Mouse (Mus musculus): ENCODE data around the gene Gabrg3. TPM values are rescaled to one million over a fixed set of nuclear protein-coding genes. Genes with fewer than 3 reads are reported as not detected.
A peak's percentile ranks its signal among the peaks of the same experiment; 100 is the strongest.

Gabrg3 gene
- polyA plus RNA-seq, 1 experiment from 2014 or later = 0.60 TPM

- Histone ChIP-seq H3K36me3 (ENCODE audit: control insufficient read depth, insufficient read depth) (no peaks in the 10 kb centered on the region), H3K9me3 (replicated peaks; ENCODE audit: control insufficient read depth, low read length) (no peaks in the 10 kb centered on the region), H3K4me2 (ENCODE audit: low read depth, low read length) (no peak overlapping the region), H3K4me1 (ENCODE audit: control insufficient read depth, insufficient read depth, low read length) (no peaks in the 10 kb centered on the region), H3K9ac (ENCODE audit: low read length) (no peak overlapping the region), H3K27ac (ENCODE audit: low read length) (no peak overlapping the region), H3K4me3 (ENCODE audit: low read length) (no peak overlapping the region), H3K27me3 (ENCODE audit: control insufficient read depth, insufficient read depth, low read length) (no peaks in the 10 kb centered on the region)
- ATAC-seq (replicated peaks; ENCODE audit: extremely low read depth, insufficient read depth, low FRiP score) = no peak
- WGBS = 70% methylated on average over 3 of the region's 3 CpGs
Measured at GRCm38 (mm10) chr7:57158211-57158610, 228.8 kb downstream of the Gabrg3 start.

GRCm38 (mm10) chr7:57153743-57154142 is 233.2 kb downstream of the Gabrg3 start:
- Histone ChIP-seq H3K36me3 (ENCODE audit: control insufficient read depth, insufficient read depth) (no peaks in the 10 kb centered on the region), H3K4me3 (ENCODE audit: low read length) (no peak overlapping the region), H3K4me1 (ENCODE audit: control insufficient read depth, insufficient read depth, low read length) (no peaks in the 10 kb centered on the region), H3K9me3 (replicated peaks; ENCODE audit: control insufficient read depth, low read length) (no peaks in the 10 kb centered on the region), H3K4me2 (ENCODE audit: low read depth, low read length) (no peak overlapping the region), H3K27me3 (ENCODE audit: control insufficient read depth, insufficient read depth, low read length) (no peaks in the 10 kb centered on the region), H3K27ac (ENCODE audit: low read length) (no peak overlapping the region), H3K9ac (ENCODE audit: low read length) (no peak overlapping the region)
- WGBS = 48% methylated on average over 5 of the region's 5 CpGs
- ATAC-seq (replicated peaks; ENCODE audit: extremely low read depth, insufficient read depth, low FRiP score) = no peak

GRCm38 (mm10) chr7:57150768-57151167 is 236.2 kb downstream of the Gabrg3 start:
- no peaks in the 10 kb centered on the region for H3K36me3 ChIP-seq (ENCODE audit: control insufficient read depth, insufficient read depth)
- H3K4me3 ChIP-seq (ENCODE audit: low read length) = no peak overlapping the region
- no peak for ATAC-seq (replicated peaks; ENCODE audit: extremely low read depth, insufficient read depth, low FRiP score)
- WGBS = 73% methylated on average over 5 of the region's 5 CpGs
- no peak overlapping the region for H3K27ac ChIP-seq (ENCODE audit: low read length)
- H3K4me1 ChIP-seq (ENCODE audit: control insufficient read depth, insufficient read depth, low read length) = no peaks in the 10 kb centered on the region
- H3K9me3 ChIP-seq (replicated peaks; ENCODE audit: control insufficient read depth, low read length) = no peaks in the 10 kb centered on the region
- H3K9ac ChIP-seq (ENCODE audit: low read length) = no peak overlapping the region
- H3K27me3 ChIP-seq (ENCODE audit: control insufficient read depth, insufficient read depth, low read length) = no peaks in the 10 kb centered on the region
- no peak overlapping the region for H3K4me2 ChIP-seq (ENCODE audit: low read depth, low read length)

- no peaks in the 10 kb centered on the region for H3K27me3 ChIP-seq (ENCODE audit: control insufficient read depth, insufficient read depth, low read length)
- no peak overlapping the region for H3K4me3 ChIP-seq (ENCODE audit: low read length)
- H3K4me2 ChIP-seq (ENCODE audit: low read depth, low read length) = no peak overlapping the region
- no peaks in the 10 kb centered on the region for H3K9me3 ChIP-seq (replicated peaks; ENCODE audit: control insufficient read depth, low read length)
- H3K4me1 ChIP-seq (ENCODE audit: control insufficient read depth, insufficient read depth, low read length) = no peaks in the 10 kb centered on the region
- H3K36me3 ChIP-seq (ENCODE audit: control insufficient read depth, insufficient read depth) = no peaks in the 10 kb centered on the region
- WGBS = 76% methylated on average over 4 of the region's 4 CpGs
- no peak overlapping the region for H3K27ac ChIP-seq (ENCODE audit: low read length)
- no peak for ATAC-seq (replicated peaks; ENCODE audit: extremely low read depth, insufficient read depth, low FRiP score)
- no peak overlapping the region for H3K9ac ChIP-seq (ENCODE audit: low read length)
Measured at GRCm38 (mm10) chr7:57138072-57138704, 248.8 kb downstream of the Gabrg3 start.

GRCm38 (mm10) chr7:57133009-57133408 is 254.0 kb downstream of the Gabrg3 start:
- Histone ChIP-seq H3K4me1 (ENCODE audit: control insufficient read depth, insufficient read depth, low read length) (no peaks in the 10 kb centered on the region), H3K36me3 (ENCODE audit: control insufficient read depth, insufficient read depth) (no peaks in the 10 kb centered on the region), H3K27ac (ENCODE audit: low read length) (no peak overlapping the region), H3K4me3 (ENCODE audit: low read length) (no peak overlapping the region), H3K27me3 (ENCODE audit: control insufficient read depth, insufficient read depth, low read length) (no peaks in the 10 kb centered on the region), H3K4me2 (ENCODE audit: low read depth, low read length) (no peak overlapping the region), H3K9me3 (replicated peaks; ENCODE audit: control insufficient read depth, low read length) (no peaks in the 10 kb centered on the region), H3K9ac (ENCODE audit: low read length) (no peak overlapping the region)
- no peak for ATAC-seq (replicated peaks; ENCODE audit: extremely low read depth, insufficient read depth, low FRiP score)
- whole genome bisulfite sequencing = 70% methylated on average over 4 of the region's 4 CpGs

GRCm38 (mm10) chr7:57132471-57132870 is 254.5 kb downstream of the Gabrg3 start:
- H3K9me3 ChIP-seq (replicated peaks; ENCODE audit: control insufficient read depth, low read length) = no peaks in the 10 kb centered on the region
- no peaks in the 10 kb centered on the region for H3K27me3 ChIP-seq (ENCODE audit: control insufficient read depth, insufficient read depth, low read length)
- 80% methylated on average over 2 of the region's 2 CpGs for WGBS
- H3K4me3 ChIP-seq (ENCODE audit: low read length) = no peak overlapping the region
- H3K27ac ChIP-seq (ENCODE audit: low read length) = no peak overlapping the region
- ATAC-seq (replicated peaks; ENCODE audit: extremely low read depth, insufficient read depth, low FRiP score) = no peak
- H3K36me3 ChIP-seq (ENCODE audit: control insufficient read depth, insufficient read depth) = no peaks in the 10 kb centered on the region
- no peak overlapping the region for H3K4me2 ChIP-seq (ENCODE audit: low read depth, low read length)
- H3K9ac ChIP-seq (ENCODE audit: low read length) = no peak overlapping the region
- H3K4me1 ChIP-seq (ENCODE audit: control insufficient read depth, insufficient read depth, low read length) = no peaks in the 10 kb centered on the region

- H3K9ac ChIP-seq (ENCODE audit: low read length) = no peak overlapping the region
- H3K4me2 ChIP-seq (ENCODE audit: low read depth, low read length) = no peak overlapping the region
- H3K9me3 ChIP-seq (replicated peaks; ENCODE audit: control insufficient read depth, low read length) = no peaks in the 10 kb centered on the region; the same call in 1 of the 2 replicates
- H3K36me3 ChIP-seq (ENCODE audit: control insufficient read depth, insufficient read depth) = no peaks in the 10 kb centered on the region
- no peak for ATAC-seq (replicated peaks; ENCODE audit: extremely low read depth, insufficient read depth, low FRiP score)
- H3K4me3 ChIP-seq (ENCODE audit: low read length) = no peak overlapping the region
- no peak overlapping the region for H3K27ac ChIP-seq (ENCODE audit: low read length)
- H3K27me3 ChIP-seq (ENCODE audit: control insufficient read depth, insufficient read depth, low read length) = no peaks in the 10 kb centered on the region
- 54% methylated on average over 3 of the region's 3 CpGs for WGBS
- no peaks in the 10 kb centered on the region for H3K4me1 ChIP-seq (ENCODE audit: control insufficient read depth, insufficient read depth, low read length)
Measured at GRCm38 (mm10) chr7:57100065-57100464, 286.9 kb downstream of the Gabrg3 start.

- no peaks in the 10 kb centered on the region for H3K9me3 ChIP-seq (replicated peaks; ENCODE audit: control insufficient read depth, low read length)
- H3K27ac ChIP-seq (ENCODE audit: low read length) = no peak overlapping the region
- H3K9ac ChIP-seq (ENCODE audit: low read length) = no peak overlapping the region
- WGBS = 65% methylated on average over 3 of the region's 3 CpGs
- H3K4me1 ChIP-seq (ENCODE audit: control insufficient read depth, insufficient read depth, low read length) = no peaks in the 10 kb centered on the region
- no peak overlapping the region for H3K4me3 ChIP-seq (ENCODE audit: low read length)
- no peak for ATAC-seq (replicated peaks; ENCODE audit: extremely low read depth, insufficient read depth, low FRiP score)
- no peaks in the 10 kb centered on the region for H3K27me3 ChIP-seq (ENCODE audit: control insufficient read depth, insufficient read depth, low read length)
- no peak overlapping the region for H3K4me2 ChIP-seq (ENCODE audit: low read depth, low read length)
- H3K36me3 ChIP-seq (ENCODE audit: control insufficient read depth, insufficient read depth) = no peaks in the 10 kb centered on the region
Measured at GRCm38 (mm10) chr7:57082071-57082470, 304.9 kb downstream of the Gabrg3 start.

- Histone ChIP-seq H3K27me3 (ENCODE audit: control insufficient read depth, insufficient read depth, low read length) (no peaks in the 10 kb centered on the region), H3K4me3 (ENCODE audit: low read length) (no peak overlapping the region), H3K4me2 (ENCODE audit: low read depth, low read length) (no peak overlapping the region), H3K9me3 (replicated peaks; ENCODE audit: control insufficient read depth, low read length) (no peaks in the 10 kb centered on the region; the same call in 1 of the 2 replicates), H3K9ac (ENCODE audit: low read length) (no peak overlapping the region), H3K36me3 (ENCODE audit: control insufficient read depth, insufficient read depth) (no peaks in the 10 kb centered on the region), H3K27ac (ENCODE audit: low read length) (no peak overlapping the region), H3K4me1 (ENCODE audit: control insufficient read depth, insufficient read depth, low read length) (no peaks in the 10 kb centered on the region)
- WGBS = 72% methylated on average over 2 of the region's 2 CpGs
- ATAC-seq (replicated peaks; ENCODE audit: extremely low read depth, insufficient read depth, low FRiP score) = 0 out of 2 replicates have a peak, but pooled peaks have one; percentile 23
Measured at GRCm38 (mm10) chr7:57071435-57072160, 315.4 kb downstream of the Gabrg3 start.
